Mouse (Mus musculus) left cerebral cortex, postnatal 14 days (tissue): ENCODE measurements around the gene Ube2u. TPM values are rescaled to one million over a fixed set of nuclear protein-coding genes. Genes with fewer than 3 reads are reported as not detected.

Source experiments
- DNase-seq, 2 experiments: peaks; one replicate each; pipeline ENCODE4 v3.0.0; 2021 to 2022; ENCODE audit warnings: low spot score in 2 of 2, mixed read lengths in 1 of 2
- intact Hi-C: fragments of 180-260 bp; cut with DNase I; formaldehyde crosslinking; loops from one replicate; pipeline ENCODE4 v1.15.1; 2025
- total RNA-seq, 2 experiments: library from RNA; stranded (reverse); gene quantifications; 2 replicates each; pipeline ENCODE4 v1.2.3; 2021

Gene Ube2u
- total RNA-seq, 2 experiments from 2014 or later = not detected

DNA sequence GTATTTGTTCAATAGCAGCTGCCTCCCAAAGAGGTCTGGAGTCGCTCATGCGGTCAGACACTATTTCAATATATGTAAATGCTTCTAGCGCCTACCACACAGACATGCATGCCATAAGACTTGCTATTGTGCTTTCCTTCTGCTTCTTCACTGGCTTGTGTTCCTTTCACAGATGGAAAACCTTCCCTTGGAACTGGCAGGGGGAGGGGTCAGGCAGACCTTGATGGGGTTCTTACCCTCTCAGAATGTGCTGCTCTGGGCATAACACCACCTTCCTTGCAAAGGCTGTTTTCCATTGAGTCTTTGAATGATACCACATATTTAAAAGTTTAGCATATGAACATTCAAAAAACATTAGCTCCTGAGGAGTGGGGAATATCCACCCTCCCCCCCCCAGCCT is 56.3 kb downstream of the Ube2u start:
- intact Hi-C loops = loop anchor here (2.0 to 5.0 kb wide), 4 partner anchors 438 to 588 kb away; partner anchors contain the start of gene Ror1
- no peak for DNase-seq

DNA sequence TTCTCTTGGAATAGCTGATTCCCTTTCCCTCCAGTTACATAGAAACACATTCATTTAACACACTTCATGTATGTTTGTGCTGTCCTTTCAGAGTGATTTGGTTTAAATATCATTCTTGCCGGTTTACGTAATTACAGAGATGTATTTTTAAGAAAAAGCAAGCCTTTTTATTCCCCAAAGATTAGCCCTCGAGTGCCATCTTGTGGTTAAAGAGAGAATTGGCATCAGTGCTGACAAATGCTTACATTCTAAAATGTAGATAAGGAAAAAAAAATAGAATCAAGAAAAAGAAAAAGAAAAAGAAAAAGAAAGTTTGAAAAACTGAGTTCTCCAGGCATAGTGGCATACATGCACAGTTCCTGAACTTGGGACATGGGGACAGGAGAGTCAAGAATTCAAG is 59.2 kb downstream of the Ube2u start:
- intact Hi-C loops = loop anchor here (5.0 kb wide), 1 partner anchor 591 kb away; no protein-coding TSS in a partner anchor
- DNase-seq = peak; percentile 65 to 74

DNA sequence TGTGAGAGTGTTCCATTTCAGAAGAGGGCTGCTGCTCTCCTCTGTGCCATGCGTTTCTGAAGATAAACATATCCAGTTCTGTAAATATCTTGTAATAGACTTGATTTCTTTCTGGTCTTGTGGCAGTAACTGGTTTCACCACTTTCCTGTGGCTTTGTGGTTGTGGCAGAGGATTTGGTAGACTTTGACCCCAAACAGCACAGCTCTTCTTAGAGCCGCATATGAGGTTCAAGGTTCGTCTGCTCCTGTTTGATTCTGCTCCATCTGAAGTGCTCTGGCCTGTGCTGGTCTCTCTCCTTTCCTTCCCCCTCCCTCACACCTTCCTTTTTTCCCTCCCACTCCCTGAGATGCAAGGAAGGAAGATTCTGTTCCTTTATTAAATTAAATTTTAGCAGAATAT is 60.8 kb downstream of the Ube2u start:
- intact Hi-C loops = loop anchor here (5.0 kb wide), 1 partner anchor 592 kb away; no protein-coding TSS in a partner anchor
- no peak for DNase-seq

DNA sequence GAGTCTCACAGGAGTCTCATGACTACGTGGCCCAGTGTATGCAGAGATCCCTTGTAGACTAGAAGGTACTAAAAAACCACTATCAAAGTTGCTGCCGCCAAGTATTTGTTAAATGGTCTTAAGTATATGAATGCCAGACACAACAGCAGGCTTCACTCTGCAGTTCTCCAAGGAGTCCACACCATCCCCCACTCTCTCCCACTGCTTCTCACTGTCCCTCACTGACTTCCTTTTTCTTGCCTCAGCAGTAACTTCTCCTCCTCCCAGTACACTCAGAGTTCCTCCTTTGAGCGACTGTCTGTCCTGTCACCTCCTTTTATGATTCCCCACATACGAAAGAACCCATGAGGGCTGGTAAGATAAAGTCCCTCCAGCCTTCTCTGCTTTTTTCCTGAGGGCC is 69.3 kb downstream of the Ube2u start:
- intact Hi-C loops = no loop called here

DNA sequence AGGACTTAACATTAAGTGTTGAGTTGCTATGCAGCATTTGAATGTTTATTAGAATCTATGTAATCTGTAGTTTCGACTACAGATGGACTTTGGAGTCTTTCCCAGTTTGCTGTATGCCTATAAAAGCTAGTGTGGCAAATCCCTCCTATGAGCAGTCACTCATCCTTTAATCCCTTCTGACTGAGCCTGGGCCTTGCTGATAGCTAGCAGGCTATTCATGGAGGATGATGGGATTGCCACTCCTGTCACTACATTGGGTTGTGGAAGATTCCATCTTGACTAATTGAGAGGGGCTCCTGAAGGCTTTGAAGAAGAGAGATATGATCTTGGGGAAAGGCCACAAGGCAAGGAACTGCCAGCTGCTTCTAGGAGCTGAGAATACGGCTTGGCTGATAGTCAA is 74.6 kb downstream of the Ube2u start:
- DNase-seq = no peak
- intact Hi-C loops = no loop called here

More for the DNA sequence above, 69.3 kb downstream of the Ube2u start:
- DNase-seq = peak in 1 of 2 experiments; percentile 8

DNA sequence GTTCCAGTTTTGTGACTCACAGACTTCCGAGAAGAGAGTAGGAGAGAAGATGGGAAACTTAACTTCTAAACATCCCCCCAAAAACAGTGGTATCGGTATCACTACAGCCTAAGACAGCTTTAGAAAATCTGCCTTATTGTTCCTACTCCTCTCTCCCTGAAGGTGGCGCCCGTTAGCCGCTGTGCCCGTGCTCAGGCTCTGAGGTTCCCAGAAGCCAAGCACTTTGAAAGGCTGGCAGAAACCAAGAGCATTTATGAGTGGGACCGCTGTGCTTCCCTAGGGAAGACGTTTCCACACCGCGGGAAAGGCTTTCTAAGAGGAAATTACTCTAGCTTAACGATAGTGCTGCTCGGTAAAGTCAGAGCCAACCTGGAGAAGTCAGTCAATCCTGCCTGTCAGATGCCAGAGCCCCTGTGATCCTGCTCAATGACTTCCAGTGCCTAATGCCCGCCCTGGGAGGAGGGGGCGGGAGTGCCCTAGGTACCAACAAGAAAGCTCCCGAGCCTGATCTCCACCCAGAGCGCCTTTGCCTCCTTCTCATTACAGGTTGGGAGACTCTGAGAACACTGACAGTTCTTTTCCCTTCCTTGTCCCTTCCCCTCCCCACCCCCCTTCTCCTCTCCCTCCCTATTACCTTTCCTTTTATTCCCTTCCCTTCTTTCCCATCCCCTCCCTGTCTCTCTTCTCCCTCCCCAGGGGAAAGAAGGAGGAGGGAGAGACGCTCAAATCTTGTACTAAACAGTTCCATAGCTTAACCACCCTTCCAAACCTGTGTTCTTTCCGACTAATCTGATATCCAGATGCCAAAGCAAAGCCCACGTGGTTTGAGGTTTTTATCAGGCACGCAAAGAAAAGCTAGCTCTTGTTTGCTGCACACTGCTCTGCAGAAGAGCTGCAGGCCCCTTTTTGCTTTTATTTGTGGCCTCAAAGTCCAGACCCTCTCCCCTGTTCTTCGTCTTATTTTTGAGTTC is 109.9 kb downstream of the Ube2u start:
- peak; percentile 84 to 90 for DNase-seq
- intact Hi-C loops = loop anchor here (2.0 to 5.0 kb wide), 3 partner anchors 114 to 558 kb away; no protein-coding TSS in a partner anchor

DNA sequence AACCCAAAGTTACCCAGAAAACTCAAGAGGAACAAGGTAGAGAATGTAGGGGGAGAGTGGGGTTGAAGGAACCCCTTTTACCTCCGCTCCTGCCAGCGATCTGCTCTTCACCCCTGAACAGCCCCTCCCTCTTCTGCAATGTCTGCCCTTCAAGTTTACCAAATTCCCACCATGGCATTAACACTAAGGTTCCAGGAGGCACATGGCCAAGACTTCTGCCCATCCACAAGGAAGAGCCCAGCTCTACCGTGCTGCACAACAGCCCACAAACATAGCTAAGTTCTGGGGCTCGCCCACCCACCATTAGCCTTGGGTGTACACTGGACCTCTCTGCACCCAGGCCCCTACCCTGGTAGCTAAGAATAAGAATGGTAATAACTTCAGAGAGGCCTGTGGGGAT is 117.1 kb downstream of the Ube2u start:
- intact Hi-C loops = no loop called here
- no peak for DNase-seq

DNA sequence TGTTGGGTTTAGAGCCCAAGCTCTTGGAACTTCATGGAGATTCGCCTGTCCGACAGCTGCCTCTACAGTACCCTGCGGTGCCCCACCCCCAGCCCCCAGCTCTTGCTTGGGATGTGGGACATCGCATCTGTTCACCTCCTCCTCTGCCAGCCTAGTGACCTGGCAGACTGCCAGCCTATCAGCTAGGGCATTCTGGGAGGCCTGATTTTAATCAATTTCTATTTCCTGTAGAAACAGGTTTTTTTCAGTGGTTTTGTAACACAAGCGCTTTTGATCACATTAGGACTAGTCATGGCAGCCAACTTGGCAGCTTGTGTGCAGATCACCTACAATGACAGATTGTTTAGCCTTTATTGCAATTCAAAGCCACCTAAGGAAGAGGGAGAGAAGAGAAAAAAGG is 118.0 kb downstream of the Ube2u start:
- intact Hi-C loops = no loop called here
- DNase-seq = peak in 1 of 2 experiments; percentile 26

DNA sequence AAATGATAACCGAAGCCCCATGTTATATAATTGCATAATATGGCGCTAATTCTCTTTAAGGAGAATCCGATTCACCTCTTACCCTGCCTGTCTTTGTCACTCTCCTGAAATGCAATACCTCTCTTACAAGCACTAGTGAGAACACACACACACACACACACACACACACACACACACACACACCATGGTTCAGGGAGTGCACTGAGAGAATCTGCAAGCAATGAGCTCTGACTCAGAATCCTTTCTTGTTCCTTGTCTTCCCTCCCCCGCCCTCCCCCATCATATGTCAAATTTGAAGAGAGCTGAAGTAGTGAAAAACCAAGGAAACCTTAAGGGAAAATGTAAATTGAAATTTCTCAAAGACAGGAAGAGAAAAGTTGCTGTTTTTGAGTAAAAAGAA is 118.4 kb downstream of the Ube2u start:
- peak; percentile 31 to 61 for DNase-seq
- intact Hi-C loops = no loop called here
